Mouse (Mus musculus) CH12.LX (cell line): Measurements from ENCODE around the gene Clec12a. TPM values are rescaled to one million over a fixed set of nuclear protein-coding genes. Genes with fewer than 3 reads are reported as not detected.

Experiments
- DNase-seq: peaks from one replicate; pipeline ENCODE4 v3.0.0-alpha.2; 2013; ENCODE audit errors: extremely low read depth
- H3K27ac ChIP-seq: 2 replicates; pipeline ENCODE4 v1.5.1; 2012; ENCODE audit warnings: low read depth, mild to moderate bottlenecking, control low read depth, moderate library complexity; ENCODE audit not compliant: insufficient read depth
- H3K27me3 ChIP-seq: replicated peaks from 2 replicates; pipeline ENCODE3; 2012; ENCODE audit warnings: inconsistent platforms
- H3K36me3 ChIP-seq, 2 experiments: replicated peaks in 1 of 2; 2 replicates each; pipeline versions ENCODE3 to v1.6.1; 2012; ENCODE audit warnings: inconsistent platforms in 1 of 2, low read length in 1 of 2, mild to moderate bottlenecking in 1 of 2, mixed read lengths in 1 of 2, moderate library complexity in 1 of 2; ENCODE audit not compliant: control insufficient read depth in 1 of 2, insufficient read depth in 1 of 2
- H3K4me1 ChIP-seq, 2 experiments: 2 replicates each; pipeline ENCODE4 v1.6.1; 2012; ENCODE audit warnings: inconsistent platforms in 1 of 2, moderate library complexity in 1 of 2; ENCODE audit not compliant: insufficient read depth in 2 of 2, control insufficient read depth in 1 of 2
- H3K4me2 ChIP-seq: 2 replicates; pipeline ENCODE4 v1.6.1; 2012; ENCODE audit warnings: low read depth, mild to moderate bottlenecking, control low read depth; ENCODE audit not compliant: poor library complexity, insufficient read depth, severe bottlenecking
- H3K4me3 ChIP-seq, 3 experiments: fragments of 150-350 bp in 1 of 3; sonication (generic) in 1 of 3; replicated peaks in 1 of 3; 2 replicates each; pipeline versions ENCODE3 to v1.5.1; 2011 to 2012; ENCODE audit warnings: low read depth in 2 of 3, low read length in 2 of 3, mild to moderate bottlenecking in 2 of 3, moderate library complexity in 2 of 3, control low read depth in 1 of 3, improper control_type of control experiment in 1 of 3, inconsistent platforms in 1 of 3, mixed read lengths in 1 of 3; ENCODE audit not compliant: poor library complexity in 1 of 3
- H3K79me2 ChIP-seq: replicated peaks from 2 replicates; pipeline ENCODE4 v1.6.1; 2012; ENCODE audit warnings: mild to moderate bottlenecking, moderate library complexity; ENCODE audit not compliant: control insufficient read depth, poor library complexity, insufficient read depth, severe bottlenecking; ENCODE audit errors: extremely low read depth
- H3K9ac ChIP-seq: 2 replicates; pipeline ENCODE4 v1.6.1; 2012; ENCODE audit warnings: low read depth, mild to moderate bottlenecking, control low read depth, moderate library complexity; ENCODE audit not compliant: insufficient read depth
- H3K9me3 ChIP-seq: replicated peaks from 2 replicates; pipeline ENCODE3; 2012; ENCODE audit warnings: low read length, inconsistent platforms, mixed read lengths
- CHD1 ChIP-seq: IDR thresholded peaks from 2 replicates; pipeline ENCODE4 v1.6.1; 2012; ENCODE audit warnings: low read depth, low read length, improper control_type of control experiment, inconsistent platforms
- CHD2 ChIP-seq: IDR thresholded peaks from 2 replicates; pipeline ENCODE4 v1.6.1; 2011; ENCODE audit warnings: low read length, improper control_type of control experiment
- CTCF ChIP-seq, 2 experiments: IDR thresholded peaks in 1 of 2; conservative IDR thresholded peaks in 1 of 2; 2 replicates each; pipeline ENCODE4 v1.5.1; 2011 to 2012; ENCODE audit warnings: low read depth in 2 of 2, low read length in 2 of 2, improper control_type of control experiment in 1 of 2, inconsistent platforms in 1 of 2, mild to moderate bottlenecking in 1 of 2, moderate library complexity in 1 of 2
- E2F4 ChIP-seq: IDR thresholded peaks from 2 replicates; pipeline ENCODE4 v1.6.1; 2011; ENCODE audit warnings: low read depth, low read length, improper control_type of control experiment; ENCODE audit not compliant: insufficient replicate concordance
- ELF1 ChIP-seq: IDR thresholded peaks from 2 replicates; pipeline ENCODE4 v1.6.1; 2014; ENCODE audit warnings: low read depth, mild to moderate bottlenecking, inconsistent platforms, low read length, improper control_type of control experiment
- EP300 ChIP-seq: IDR thresholded peaks from 2 replicates; pipeline ENCODE4 v1.6.1; 2011; ENCODE audit warnings: low read length, improper control_type of control experiment
- ETS1 ChIP-seq: conservative IDR thresholded peaks from 2 replicates; pipeline ENCODE4 v1.6.1; 2012; ENCODE audit warnings: low read depth, mild to moderate bottlenecking, inconsistent platforms, low read length, improper control_type of control experiment, moderate library complexity
- GABPA ChIP-seq: IDR thresholded peaks from 2 replicates; pipeline ENCODE4 v1.6.1; 2012; ENCODE audit warnings: low read depth, low read length, improper control_type of control experiment, inconsistent platforms; ENCODE audit not compliant: insufficient replicate concordance
- HCFC1 ChIP-seq: IDR thresholded peaks from 2 replicates; pipeline ENCODE4 v1.6.1; 2012; ENCODE audit warnings: low read depth, mild to moderate bottlenecking, inconsistent platforms, low read length, improper control_type of control experiment
- IRF4 ChIP-seq: IDR thresholded peaks from 2 replicates; pipeline ENCODE4 v1.6.1; 2014; ENCODE audit warnings: low read depth, mild to moderate bottlenecking, inconsistent platforms, low read length, improper control_type of control experiment
- JUN ChIP-seq: IDR thresholded peaks from 2 replicates; pipeline ENCODE4 v1.6.1; 2011; ENCODE audit warnings: low read depth, mild to moderate bottlenecking, low read length, improper control_type of control experiment, moderate library complexity; ENCODE audit not compliant: insufficient read depth
- JUND ChIP-seq: conservative IDR thresholded peaks from 2 replicates; pipeline ENCODE4 v1.6.1; 2011; ENCODE audit warnings: low read depth, low read length, improper control_type of control experiment
- KAT2A ChIP-seq: IDR thresholded peaks from 2 replicates; pipeline ENCODE4 v1.6.1; 2012; ENCODE audit warnings: low read length, improper control_type of control experiment, inconsistent platforms; ENCODE audit not compliant: insufficient replicate concordance
- MAFK ChIP-seq: IDR thresholded peaks from 2 replicates; pipeline ENCODE4 v1.6.1; 2011; ENCODE audit warnings: low read length, improper control_type of control experiment; ENCODE audit not compliant: insufficient replicate concordance
- MAX ChIP-seq: IDR thresholded peaks from 2 replicates; pipeline ENCODE4 v1.6.1; 2011; ENCODE audit warnings: low read length, improper control_type of control experiment
- MAZ ChIP-seq: IDR thresholded peaks from 2 replicates; pipeline ENCODE4 v1.6.1; 2012; ENCODE audit warnings: low read depth, mild to moderate bottlenecking, inconsistent platforms, low read length, improper control_type of control experiment, moderate library complexity
- MEF2A ChIP-seq: IDR thresholded peaks from 2 replicates; pipeline ENCODE4 v1.6.1; 2014; ENCODE audit warnings: low read depth, mild to moderate bottlenecking, inconsistent platforms, low read length, improper control_type of control experiment, borderline replicate concordance
- MXI1 ChIP-seq: IDR thresholded peaks from 2 replicates; pipeline ENCODE4 v1.6.1; 2011; ENCODE audit warnings: mild to moderate bottlenecking, low read depth, low read length, improper control_type of control experiment
- MYC ChIP-seq: IDR thresholded peaks from 2 replicates; pipeline ENCODE4 v1.6.1; 2011; ENCODE audit warnings: low read depth, mild to moderate bottlenecking, improper control_type of control experiment, low read length
- NELFE ChIP-seq: IDR thresholded peaks from 2 replicates; pipeline ENCODE4 v1.6.1; 2011; ENCODE audit warnings: low read depth, low read length, improper control_type of control experiment
- NRF1 ChIP-seq: IDR thresholded peaks from 2 replicates; pipeline ENCODE4 v1.6.1; 2014; ENCODE audit warnings: low read depth, mild to moderate bottlenecking, inconsistent platforms, low read length, improper control_type of control experiment, moderate library complexity
- PAX5 ChIP-seq: IDR thresholded peaks from 2 replicates; pipeline ENCODE4 v1.6.1; 2012; ENCODE audit warnings: low read length, inconsistent platforms, mixed read lengths
- POLR2A ChIP-seq: IDR thresholded peaks from 2 replicates; pipeline ENCODE4 v1.6.1; 2011; ENCODE audit warnings: low read depth, mild to moderate bottlenecking, improper control_type of control experiment, low read length
- POLR2AphosphoS2 ChIP-seq: IDR thresholded peaks from 2 replicates; pipeline ENCODE4 v1.6.1; 2011; ENCODE audit warnings: low read depth, low read length, improper control_type of control experiment
- RAD21 ChIP-seq: IDR thresholded peaks from 2 replicates; pipeline ENCODE4 v1.6.1; 2011; ENCODE audit warnings: low read depth, mild to moderate bottlenecking, low read length, improper control_type of control experiment, moderate library complexity
- RCOR1 ChIP-seq: conservative IDR thresholded peaks from 2 replicates; pipeline ENCODE4 v1.6.1; 2012; ENCODE audit warnings: low read depth, mild to moderate bottlenecking, inconsistent platforms, low read length, improper control_type of control experiment
- SIN3A ChIP-seq: IDR thresholded peaks from 2 replicates; pipeline ENCODE4 v1.6.1; 2012; ENCODE audit warnings: low read length, improper control_type of control experiment, inconsistent platforms
- SMC3 ChIP-seq: IDR thresholded peaks from 2 replicates; pipeline ENCODE4 v1.6.1; 2011; ENCODE audit warnings: low read depth, low read length, improper control_type of control experiment
- TBP ChIP-seq: conservative IDR thresholded peaks from 2 replicates; pipeline ENCODE4 v1.6.1; 2011; ENCODE audit warnings: low read depth, low read length, improper control_type of control experiment
- TCF12 ChIP-seq: IDR thresholded peaks from 2 replicates; pipeline ENCODE4 v1.6.1; 2014; ENCODE audit warnings: low read depth, mild to moderate bottlenecking, inconsistent platforms, low read length, improper control_type of control experiment
- USF1 ChIP-seq: IDR thresholded peaks from 2 replicates; pipeline ENCODE4 v1.6.1; 2014; ENCODE audit warnings: low read depth, mild to moderate bottlenecking, inconsistent platforms, low read length, improper control_type of control experiment
- USF2 ChIP-seq: conservative IDR thresholded peaks from 2 replicates; pipeline ENCODE4 v1.6.1; 2011; ENCODE audit warnings: low read depth, low read length, improper control_type of control experiment
- ZC3H11A ChIP-seq: IDR thresholded peaks from 2 replicates; pipeline ENCODE4 v1.6.1; 2012; ENCODE audit warnings: low read depth, mild to moderate bottlenecking, inconsistent platforms, low read length, improper control_type of control experiment
- ZKSCAN1 ChIP-seq: IDR thresholded peaks from 2 replicates; pipeline ENCODE4 v1.6.1; 2012; ENCODE audit warnings: low read depth, inconsistent platforms, low read length, improper control_type of control experiment, borderline replicate concordance
- ZMIZ1 ChIP-seq: IDR thresholded peaks from 2 replicates; pipeline ENCODE4 v1.6.1; 2012; ENCODE audit warnings: low read depth, mild to moderate bottlenecking, inconsistent platforms, low read length, improper control_type of control experiment
- ZNF384 ChIP-seq: IDR thresholded peaks from 2 replicates; pipeline ENCODE4 v1.6.1; 2012; ENCODE audit warnings: low read depth, low read length, improper control_type of control experiment, inconsistent platforms
- dilution Hi-C: fragments of 300-500 bp; cut with MboI; formaldehyde crosslinking; loops from 2 replicates; pipeline ENCODE4 v1.14.3; 2020; ENCODE audit warnings: low sequenced_read_pairs; ENCODE audit not compliant: extremely low pct_unique_long_range_greater_than_20kb, extremely low pct_ligation_motif_present
- in situ Hi-C: fragments of 300-500 bp; cut with MboI; formaldehyde crosslinking; loops from 3 replicates; pipeline ENCODE4 v1.14.3; 2019; ENCODE audit warnings: low sequenced_read_pairs, low pct_ligation_motif_present, low pct_unique_long_range_greater_than_20kb, mixed read lengths
- polyA plus RNA-seq: library from polyadenylated mRNA; unstranded; fragments of >175 nt; gene quantifications from 2 replicates; pipeline ENCODE4 v1.2.1, GENCODE M21; 2012; ENCODE audit warnings: low read depth; ENCODE audit not compliant: insufficient read length
- total RNA-seq, 2 experiments: library from RNA; depleted of rRNA; stranded (reverse); fragments of 300-350 nt in 1 of 2; fragments of >200 nt in 1 of 2; gene quantifications; 2 replicates each; pipeline ENCODE4 v1.2.3; 2012 to 2014

The Clec12a gene
- total and polyA plus RNA-seq, 3 experiments: 1.7 to 11.9 (median 8.0) TPM

- peak; percentile 97 for TF ChIP-seq RCOR1
- TF ChIP-seq SIN3A: peak; percentile 98
- TF ChIP-seq PAX5: no peak
- TF ChIP-seq MYC: peak; percentile 65; the same call in 1 of the 2 replicates
- peak; percentile 52; the same call in 1 of the 2 replicates for TF ChIP-seq ELF1
- no peak; the same call in 1 of the 2 replicates for TF ChIP-seq ZNF384
- peak; percentile 88 for TF ChIP-seq CHD2
- TF ChIP-seq ZMIZ1: no peak
- TF ChIP-seq HCFC1: peak; percentile 47; the same call in 1 of the 2 replicates
- TF ChIP-seq MAX: peak; percentile 75; the same call in 1 of the 2 replicates
- TF ChIP-seq EP300: peak; percentile 99
- TF ChIP-seq SMC3: no peak
- peak; percentile 96 for TF ChIP-seq MEF2A
- TF ChIP-seq JUN: peak; percentile 86
- TF ChIP-seq, all 38 proteins: peak for 21
Observed at GRCm38 (mm10) chr6:129312499-129312898, 30.0 kb upstream of the Clec12a start (continued).

- Histone ChIP-seq H3K4me3 (peak overlapping the region in 1 of 3 experiments; percentile 32), H3K9me3 (no peaks in the 10 kb centered on the region), H3K79me2 (0 out of 2 replicates have a peak, but pooled peaks cover 4% of the 10 kb centered on the region), H3K27me3 (no peaks in the 10 kb centered on the region), H3K4me2 (peak overlapping the region; percentile 62; the same call in 1 of the 2 replicates), H3K4me1 (peaks cover 12 to 65% of the 10 kb centered on the region in 2 experiments; a peak in 3 of 4 replicates), H3K36me3 (no peaks in the 10 kb centered on the region), H3K27ac (peak overlapping the region; percentile 80; the same call in 1 of the 2 replicates), H3K9ac (peak overlapping the region; percentile 88)
- dilution Hi-C loops: no loop called here
- no peak for DNase-seq
- in situ Hi-C loops: loop anchor here (5.0 kb wide), 1 partner anchor 47 kb away; no protein-coding TSS in a partner anchor
- TF ChIP-seq E2F4: no peak
- no peak for TF ChIP-seq MYC
- no peak for TF ChIP-seq USF2
- TF ChIP-seq ETS1: no peak
- peak; percentile 87 for TF ChIP-seq JUND
- TF ChIP-seq CHD1: peak; percentile 68; the same call in 1 of the 2 replicates
- TF ChIP-seq RCOR1: no peak
- no peak for TF ChIP-seq ZMIZ1
- TF ChIP-seq ZC3H11A: no peak
- TF ChIP-seq MAZ: no peak
- no peak for TF ChIP-seq KAT2A
- no peak; the same call in 1 of the 2 replicates for TF ChIP-seq MAX
- TF ChIP-seq ZNF384: peak; percentile 53; the same call in 1 of the 2 replicates
- no peak for TF ChIP-seq USF1
- 0 out of 2 replicates have a peak, but pooled peaks have one; percentile 21 for TF ChIP-seq TBP
- no peak for TF ChIP-seq NELFE
- no peak for TF ChIP-seq MXI1
- peak; percentile 21 for TF ChIP-seq EP300
- TF ChIP-seq CTCF (conservative IDR thresholded peaks at IDR 0.05 in 1 of 2, IDR thresholded peaks at IDR 0.05 in 1 of 2; ENCODE audit: low read depth in 2 of 2, low read length in 2 of 2): peak in 1 of 2 experiments; percentile 37; a peak in 2 of 4 replicates
- 0 out of 2 replicates have a peak, but pooled peaks have one; percentile 35 for TF ChIP-seq MEF2A
- no peak; the same call in 1 of the 2 replicates for TF ChIP-seq RAD21
- TF ChIP-seq POLR2AphosphoS2: no peak
- TF ChIP-seq HCFC1: no peak
- no peak for TF ChIP-seq GABPA
- no peak for TF ChIP-seq POLR2A
- no peak for TF ChIP-seq IRF4
- peak; percentile 24; the same call in 1 of the 2 replicates for TF ChIP-seq TCF12
- no peak for TF ChIP-seq ZKSCAN1
- no peak for TF ChIP-seq NRF1
- no peak for TF ChIP-seq MAFK
Observed at GRCm38 (mm10) chr6:129314655-129315168, 27.8 kb upstream of the Clec12a start.
